Mouse (Mus musculus) C2C12 (cell line): ENCODE results near the gene Spns2.
A peak's percentile ranks its signal among the peaks of the same experiment; 100 is the strongest.

Experiments used
- CTCF ChIP-seq: IDR thresholded peaks from one replicate; pipeline ENCODE4 v1.5.1; 2011; ENCODE audit not compliant: control insufficient read depth, insufficient read depth, insufficient read length
- MAX ChIP-seq: IDR thresholded peaks from one replicate; pipeline ENCODE4 v1.6.1; 2011; ENCODE audit warnings: mild to moderate bottlenecking, control low read depth
- MYOD1 ChIP-seq: IDR thresholded peaks from one replicate; pipeline ENCODE4 v1.6.1; 2011; ENCODE audit warnings: low read depth; ENCODE audit not compliant: control insufficient read depth, insufficient read length

- TF ChIP-seq MYOD1 = no peak
- TF ChIP-seq CTCF = peak; percentile 50
- no peak for TF ChIP-seq MAX
Measured at GRCm38 (mm10) chr11:72429288-72429690, 60.4 kb downstream of the Spns2 start.
